Mouse (Mus musculus): ENCODE measurements around the gene Zfp292. TPM values are rescaled to one million over a fixed set of nuclear protein-coding genes. Genes with fewer than 3 reads are reported as not detected.

Gene Zfp292
- polyA plus RNA-seq, 1 experiment from 2014 or later: 24.5 TPM

DNA sequence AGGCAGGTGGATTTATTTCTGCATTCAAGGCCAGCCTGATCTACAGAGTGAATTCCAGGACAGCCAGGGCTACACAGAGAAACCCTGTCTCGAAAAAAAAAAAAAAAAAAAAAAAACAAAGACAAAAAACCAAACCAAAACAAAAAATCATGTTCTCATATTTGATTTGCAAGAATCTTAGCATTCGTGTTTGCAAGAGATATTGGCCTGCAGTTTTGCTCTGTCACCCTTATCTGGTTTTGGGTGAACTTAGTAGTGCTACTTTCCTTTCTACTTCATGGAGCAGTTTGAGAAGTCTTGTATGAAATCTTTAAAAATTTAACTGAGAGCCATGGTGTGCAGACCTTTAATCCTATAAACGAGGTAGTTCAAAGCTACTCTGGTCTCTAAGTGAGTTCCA is 12.9 kb downstream of the Zfp292 start:
- 78% methylated on average over 3 of the region's 3 CpGs for WGBS
- H3K27ac ChIP-seq (ENCODE audit: low read depth): no peak overlapping the region
- TF ChIP-seq CTCF (IDR thresholded peaks at IDR 0.05; ENCODE audit: low read depth): no peak

DNA sequence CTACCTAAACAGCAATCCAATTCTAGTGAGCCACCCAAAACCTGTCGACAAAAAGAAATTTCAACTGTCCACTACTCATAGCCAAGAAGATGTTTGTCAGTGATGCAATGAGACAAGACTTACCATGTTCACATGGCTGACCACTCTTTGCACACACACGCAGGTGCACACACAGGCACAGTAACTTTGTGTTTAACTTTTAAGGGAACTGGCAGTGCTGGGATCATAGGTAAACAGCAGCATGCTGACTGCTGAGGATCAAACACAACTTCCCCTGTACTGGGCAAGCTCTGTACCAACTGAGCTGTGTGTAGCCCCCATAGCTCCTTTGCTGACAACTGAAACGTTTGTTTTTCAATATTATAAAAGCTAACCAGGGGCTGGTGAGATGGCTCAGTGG is 21.3 kb downstream of the Zfp292 start:
- DNase-seq (no peak), ATAC-seq (ENCODE audit: insufficient read depth) (no peak)
- no peak overlapping the region for H3K9ac ChIP-seq
- TF ChIP-seq CTCF (IDR thresholded peaks at IDR 0.05; ENCODE audit: low read depth): no peak
- no peak overlapping the region for H3K4me3 ChIP-seq (ENCODE audit: low read depth, low read length)
- no peaks in the 10 kb centered on the region for H3K4me1 ChIP-seq (ENCODE audit: insufficient read depth)
- H3K4me2 ChIP-seq: no peak overlapping the region
- WGBS: 87% methylated on average over 3 of the region's 3 CpGs
- no peaks in the 10 kb centered on the region for H3K9me3 ChIP-seq (ENCODE audit: low read depth, low read length)
- no peak overlapping the region for H3K27ac ChIP-seq (ENCODE audit: low read depth)
- H3K27me3 ChIP-seq (ENCODE audit: insufficient read depth, low read length): no peaks in the 10 kb centered on the region
- 0 out of 2 replicates have a peak, but pooled peaks cover 3% of the 10 kb centered on the region for H3K36me3 ChIP-seq (ENCODE audit: insufficient read depth)

More for the DNA sequence above, 12.9 kb downstream of the Zfp292 start:
- Histone ChIP-seq H3K9ac (no peak overlapping the region), H3K36me3 (ENCODE audit: insufficient read depth) (no peaks in the 10 kb centered on the region), H3K4me1 (ENCODE audit: insufficient read depth) (no peaks in the 10 kb centered on the region), H3K4me2 (no peak overlapping the region), H3K4me3 (ENCODE audit: low read depth, low read length) (no peak overlapping the region), H3K27me3 (ENCODE audit: insufficient read depth, low read length) (no peaks in the 10 kb centered on the region), H3K9me3 (ENCODE audit: low read depth, low read length) (no peaks in the 10 kb centered on the region)
- DNase-seq (no peak), ATAC-seq (ENCODE audit: insufficient read depth) (no peak)

DNA sequence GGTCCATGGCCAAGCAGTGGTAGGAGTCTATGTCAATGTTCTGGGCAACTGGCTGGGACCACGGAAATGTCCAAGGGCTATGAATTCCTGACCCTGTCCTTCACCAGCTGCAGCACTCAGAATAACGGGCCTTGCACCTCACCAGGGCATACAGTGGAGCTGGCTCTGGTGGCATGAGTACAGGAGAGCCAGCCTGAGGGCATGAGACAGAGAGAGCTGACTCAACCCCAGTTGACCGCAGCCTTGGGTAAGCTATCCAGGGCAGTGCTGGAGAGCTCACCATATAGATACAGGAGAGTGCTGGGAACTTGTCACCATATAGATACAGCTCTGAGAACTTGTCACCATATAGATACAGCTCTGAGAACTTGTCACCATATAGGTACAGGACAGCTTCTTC is 23.3 kb downstream of the Zfp292 start:
- no peak overlapping the region for H3K4me3 ChIP-seq (ENCODE audit: low read depth, low read length)
- H3K9ac ChIP-seq: no peak overlapping the region
- H3K4me1 ChIP-seq (ENCODE audit: insufficient read depth): no peaks in the 10 kb centered on the region
- no peak for DNase-seq
- H3K27ac ChIP-seq (ENCODE audit: low read depth): no peak overlapping the region
- TF ChIP-seq CTCF (IDR thresholded peaks at IDR 0.05; ENCODE audit: low read depth): no peak
- no peaks in the 10 kb centered on the region for H3K9me3 ChIP-seq (ENCODE audit: low read depth, low read length)
- 0 out of 2 replicates have a peak, but pooled peaks cover 3% of the 10 kb centered on the region for H3K36me3 ChIP-seq (ENCODE audit: insufficient read depth)
- no peak overlapping the region for H3K4me2 ChIP-seq
- WGBS: 91% methylated on average over 3 of the region's 3 CpGs
- no peak for ATAC-seq (ENCODE audit: insufficient read depth)
- H3K27me3 ChIP-seq (ENCODE audit: insufficient read depth, low read length): no peaks in the 10 kb centered on the region

DNA sequence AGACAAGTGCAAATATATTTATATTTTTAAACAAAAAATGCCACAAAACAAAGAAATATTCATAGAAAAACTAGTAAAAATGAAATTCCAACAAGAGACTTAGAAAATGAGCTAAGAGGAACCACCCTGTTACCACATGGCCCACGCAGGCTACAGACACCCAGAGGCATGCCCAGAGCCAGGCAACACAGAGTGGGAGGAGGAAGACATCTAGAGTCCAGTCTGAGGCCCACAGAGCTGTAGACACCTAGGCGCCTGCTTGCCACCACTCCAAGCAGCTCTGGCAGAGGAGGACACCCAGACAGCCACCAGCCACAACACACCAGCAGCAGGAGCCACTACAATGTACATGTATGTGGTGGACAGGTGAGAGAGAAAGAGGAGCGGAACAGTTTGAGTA is 23.9 kb downstream of the Zfp292 start:
- no peak overlapping the region for H3K27ac ChIP-seq (ENCODE audit: low read depth)
- no peak overlapping the region for H3K4me3 ChIP-seq (ENCODE audit: low read depth, low read length)
- peaks cover 3% of the 10 kb centered on the region; the same call in 1 of the 2 replicates for H3K36me3 ChIP-seq (ENCODE audit: insufficient read depth)
- WGBS: 90% methylated on average over 3 of the region's 3 CpGs
- no peak overlapping the region for H3K9ac ChIP-seq
- no peaks in the 10 kb centered on the region for H3K9me3 ChIP-seq (ENCODE audit: low read depth, low read length)
- H3K4me2 ChIP-seq: no peak overlapping the region
- no peaks in the 10 kb centered on the region for H3K4me1 ChIP-seq (ENCODE audit: insufficient read depth)
- no peak for TF ChIP-seq CTCF (IDR thresholded peaks at IDR 0.05; ENCODE audit: low read depth)
- no peak for ATAC-seq (ENCODE audit: insufficient read depth)
- DNase-seq: no peak
- H3K27me3 ChIP-seq (ENCODE audit: insufficient read depth, low read length): no peaks in the 10 kb centered on the region

DNA sequence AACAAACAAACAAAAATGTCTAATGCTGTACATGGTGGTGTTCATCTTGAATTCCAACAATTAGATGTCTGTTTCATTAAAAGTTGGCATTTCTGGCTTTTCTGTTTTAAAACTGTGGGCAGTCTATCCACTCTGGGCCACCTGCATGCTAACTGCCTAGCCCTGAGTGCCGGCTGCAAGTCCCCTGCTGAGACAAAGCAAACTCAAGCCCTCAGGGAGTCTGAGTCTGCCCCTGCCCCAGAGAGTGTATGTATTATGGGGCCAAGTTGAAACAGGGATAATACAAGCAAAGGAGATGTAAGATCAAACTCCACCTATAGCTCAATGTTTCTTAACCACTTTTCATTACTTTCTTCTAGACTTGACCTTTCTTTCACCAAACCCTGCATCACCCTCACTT is 26.8 kb downstream of the Zfp292 start:
- Histone ChIP-seq H3K4me3 (ENCODE audit: low read depth, low read length) (no peak overlapping the region), H3K36me3 (ENCODE audit: insufficient read depth) (peaks cover 7% of the 10 kb centered on the region), H3K27me3 (ENCODE audit: insufficient read depth, low read length) (no peaks in the 10 kb centered on the region), H3K4me1 (ENCODE audit: insufficient read depth) (no peaks in the 10 kb centered on the region), H3K27ac (ENCODE audit: low read depth) (no peak overlapping the region), H3K9me3 (ENCODE audit: low read depth, low read length) (no peaks in the 10 kb centered on the region), H3K9ac (no peak overlapping the region), H3K4me2 (no peak overlapping the region)
- ATAC-seq (ENCODE audit: insufficient read depth): no peak
- no peak for DNase-seq
- WGBS: 64% methylated on average over 1 of the region's 1 CpGs
- no peak for TF ChIP-seq CTCF (IDR thresholded peaks at IDR 0.05; ENCODE audit: low read depth)

DNA sequence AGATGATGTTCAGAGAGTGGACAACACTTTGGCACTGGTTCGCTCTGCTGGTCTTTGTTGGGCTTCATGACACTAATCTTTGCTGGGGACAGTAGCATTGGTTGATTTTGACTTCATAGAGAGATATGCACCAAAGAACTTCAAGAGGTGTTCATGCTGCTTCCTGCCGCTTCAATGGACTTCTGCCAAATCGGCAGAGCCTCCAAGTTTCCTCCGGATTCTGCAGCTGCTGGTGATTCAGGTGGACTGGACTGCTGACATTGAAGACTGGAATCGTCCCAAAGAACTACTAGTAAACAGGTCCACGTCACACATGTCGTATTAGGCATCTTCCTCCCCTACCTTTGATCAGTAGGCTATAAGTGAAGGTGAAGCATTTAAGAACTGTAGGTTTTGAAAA is 30.7 kb downstream of the Zfp292 start:
- H3K9ac ChIP-seq: no peak overlapping the region
- WGBS: 91% methylated on average over 7 of the region's 7 CpGs
- no peak for DNase-seq
- H3K9me3 ChIP-seq (ENCODE audit: low read depth, low read length): no peaks in the 10 kb centered on the region
- no peak for TF ChIP-seq CTCF (IDR thresholded peaks at IDR 0.05; ENCODE audit: low read depth)
- H3K27me3 ChIP-seq (ENCODE audit: insufficient read depth, low read length): no peaks in the 10 kb centered on the region
- peaks cover 7% of the 10 kb centered on the region for H3K36me3 ChIP-seq (ENCODE audit: insufficient read depth)
- H3K27ac ChIP-seq (ENCODE audit: low read depth): no peak overlapping the region
- no peak for ATAC-seq (ENCODE audit: insufficient read depth)
- H3K4me3 ChIP-seq (ENCODE audit: low read depth, low read length): no peak overlapping the region
- H3K4me1 ChIP-seq (ENCODE audit: insufficient read depth): no peaks in the 10 kb centered on the region
- no peak overlapping the region for H3K4me2 ChIP-seq

DNA sequence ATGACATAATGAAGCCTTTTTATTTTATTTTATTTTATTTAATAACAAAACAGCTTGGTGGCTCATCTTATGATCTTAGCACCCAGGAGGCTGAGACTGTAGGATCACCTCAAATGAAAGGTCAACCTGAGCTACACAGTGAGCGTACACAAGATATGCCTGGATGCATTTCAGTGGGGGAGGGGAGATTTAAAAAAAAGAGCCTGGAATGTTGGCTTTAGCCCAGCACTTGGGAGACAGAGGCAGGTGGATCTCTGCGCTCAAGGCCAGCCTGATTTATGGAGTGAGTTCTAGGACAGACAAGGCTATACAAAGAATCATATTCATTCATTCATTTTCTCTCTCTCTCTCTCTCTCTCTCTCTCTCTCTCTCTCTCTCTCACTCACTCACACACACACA is 32.6 kb downstream of the Zfp292 start:
- no peak overlapping the region for H3K9ac ChIP-seq
- no peaks in the 10 kb centered on the region for H3K4me1 ChIP-seq (ENCODE audit: insufficient read depth)
- H3K36me3 ChIP-seq (ENCODE audit: insufficient read depth): peaks cover 7% of the 10 kb centered on the region
- H3K27ac ChIP-seq (ENCODE audit: low read depth): no peak overlapping the region
- no peak for ATAC-seq (ENCODE audit: insufficient read depth)
- no peak for TF ChIP-seq CTCF (IDR thresholded peaks at IDR 0.05; ENCODE audit: low read depth)
- H3K9me3 ChIP-seq (ENCODE audit: low read depth, low read length): no peaks in the 10 kb centered on the region
- no peak for DNase-seq
- no peak overlapping the region for H3K4me2 ChIP-seq
- H3K4me3 ChIP-seq (ENCODE audit: low read depth, low read length): no peak overlapping the region
- H3K27me3 ChIP-seq (ENCODE audit: insufficient read depth, low read length): no peaks in the 10 kb centered on the region
- whole genome bisulfite sequencing: 93% methylated on average over 2 of the region's 2 CpGs

Data from lung, embryonic 14.5 days (tissue).